Mouse (Mus musculus): Measurements from ENCODE around the gene Tsga13.

DNA sequence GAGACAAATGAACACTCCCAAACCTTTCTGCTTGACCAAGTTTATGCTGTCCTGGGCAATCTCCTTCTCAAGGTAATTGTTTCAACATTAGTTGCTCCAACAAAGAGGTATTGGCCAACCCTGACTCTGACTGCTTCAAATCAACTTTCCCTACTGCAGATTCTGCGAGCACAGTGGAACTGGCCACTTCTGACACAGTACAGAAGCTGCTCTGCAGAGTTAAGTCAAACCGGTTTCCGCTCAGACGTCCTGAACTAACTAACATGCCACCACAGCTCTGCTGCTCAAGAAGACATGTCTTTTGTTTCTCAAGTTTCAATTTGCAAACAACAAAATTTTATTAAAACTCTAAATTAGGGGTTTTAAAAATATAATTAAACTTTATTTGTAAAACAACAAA lies 22.3 kb downstream of the Tsga13 start:
- TF ChIP-seq CTCF (IDR thresholded peaks at IDR 0.05; ENCODE audit: insufficient read depth, low read depth, low read length) = no peak
- no peak for TF ChIP-seq POLR2A (IDR thresholded peaks at IDR 0.05; ENCODE audit: insufficient read depth, low read depth, low read length)
